1 mouse cellular context compared by ENCODE assay signal in genomic region chr10:127561145-127561544, GRCm38 (mm10).
TF ChIP-seq lines count a peak whose summit lies in the region.

No protein-coding gene starts in this region.

TF ChIP-seq in MEL, 35 proteins besides CTCF, POLR2A, EP300 and RAD21 (continued from another document):
- no peak for TF ChIP-seq RCOR1 (IDR thresholded peaks at IDR 0.05; ENCODE audit: low read depth, low read length)
TF ChIP-seq in MEL: peak in this region for 3.
